Mouse (Mus musculus) frontal cortex, postnatal 14 days (tissue): ENCODE measurements around the gene Uox.

Experiments used
- DNase-seq, 2 experiments: peaks; one replicate each; pipeline ENCODE4 v3.0.0; 2022; ENCODE audit warnings: low spot score in 2 of 2

The Uox gene

DNA sequence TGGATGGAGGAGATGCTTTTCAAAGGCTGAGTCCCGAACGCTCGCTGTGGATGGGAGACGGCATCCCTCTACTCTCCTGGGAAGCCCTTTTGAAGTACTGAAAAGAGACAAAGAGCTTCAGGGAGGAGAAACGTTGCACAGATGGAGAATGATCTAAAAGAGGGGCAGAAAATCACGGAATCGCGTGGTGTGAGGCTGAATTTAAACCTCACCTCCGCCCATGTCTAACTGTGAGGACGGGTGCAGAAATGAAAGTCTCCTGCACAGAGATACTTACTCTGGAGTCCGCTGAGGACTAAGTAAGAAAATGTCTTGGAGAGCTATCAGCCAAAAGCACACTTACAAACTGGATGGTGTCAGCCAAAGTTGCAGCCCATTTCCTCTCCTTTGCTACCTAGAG is 51.7 kb downstream of the Uox start:
- no peak for DNase-seq

DNA sequence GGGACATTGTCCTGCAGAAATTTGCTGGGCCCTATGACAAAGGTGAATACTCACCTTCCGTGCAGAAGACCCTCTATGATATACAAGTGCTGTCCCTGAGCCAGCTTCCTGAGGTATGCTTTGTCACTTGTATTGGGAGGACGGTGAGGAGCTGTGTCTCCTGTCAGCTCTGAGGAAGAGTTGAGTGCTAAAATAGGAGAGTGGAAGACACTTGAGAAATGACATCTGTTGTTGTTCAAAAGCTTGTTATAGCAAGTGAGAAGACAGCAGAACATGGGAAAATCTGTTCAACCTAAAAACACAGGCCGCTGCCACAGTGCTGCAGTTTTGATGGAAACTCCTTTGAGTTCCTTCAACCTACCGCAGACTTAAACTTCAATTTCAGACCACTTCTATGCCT is 55.5 kb downstream of the Uox start:
- DNase-seq: no peak

DNA sequence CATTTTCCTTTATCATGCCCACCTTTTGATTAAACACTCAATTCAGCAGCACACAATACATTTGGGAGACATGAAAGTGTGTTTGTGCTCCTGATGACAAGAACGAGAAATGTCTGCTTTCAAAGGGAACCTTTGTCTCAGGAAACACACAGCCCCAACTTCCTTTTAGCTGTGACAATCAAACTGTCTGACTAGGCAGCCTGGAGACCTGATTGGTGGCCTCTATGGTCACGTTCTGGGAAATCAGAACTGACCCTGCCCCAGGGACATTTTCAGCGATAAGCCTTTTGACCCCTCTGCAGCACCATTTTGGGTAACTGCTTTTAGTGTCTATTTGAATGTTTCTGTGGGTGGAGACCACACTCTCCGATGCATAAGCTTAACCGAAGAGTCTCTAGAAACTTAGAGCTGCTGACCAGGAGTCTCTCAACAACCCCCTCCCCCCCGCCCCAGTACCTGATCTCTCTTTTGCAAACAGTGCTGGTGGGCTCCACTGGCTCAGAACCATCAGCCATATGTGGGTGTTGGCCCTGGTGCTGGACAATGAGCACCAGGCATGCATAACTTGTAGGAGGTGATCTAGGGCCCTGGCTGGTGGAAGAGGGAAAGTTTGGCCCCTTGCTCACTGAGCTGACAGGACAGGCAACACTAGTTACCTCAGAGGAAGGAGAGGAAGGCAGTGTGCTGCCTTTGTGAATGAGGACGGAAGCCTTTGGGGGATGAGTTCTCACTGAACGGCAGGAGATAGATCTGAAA is 58.2 kb downstream of the Uox start:
- no peak for DNase-seq

DNA sequence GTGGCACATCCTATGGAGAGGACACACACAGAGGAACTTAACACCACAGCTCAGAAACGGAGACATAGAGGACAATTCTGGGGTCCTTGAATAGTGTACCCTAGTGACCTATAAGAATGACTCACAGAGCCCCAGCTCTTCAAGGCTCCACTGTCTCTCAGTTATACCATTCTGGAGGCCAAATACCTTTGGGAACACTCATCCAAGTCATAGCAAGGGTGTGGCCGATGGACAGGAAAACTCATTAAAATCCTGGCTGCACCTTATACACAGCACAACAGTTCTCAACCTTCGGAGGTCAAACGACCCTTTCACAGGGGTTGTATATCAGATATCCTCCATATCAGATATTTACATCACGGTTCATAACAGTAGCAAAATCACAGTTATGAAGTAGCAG is 62.3 kb downstream of the Uox start:
- no peak for DNase-seq

DNA sequence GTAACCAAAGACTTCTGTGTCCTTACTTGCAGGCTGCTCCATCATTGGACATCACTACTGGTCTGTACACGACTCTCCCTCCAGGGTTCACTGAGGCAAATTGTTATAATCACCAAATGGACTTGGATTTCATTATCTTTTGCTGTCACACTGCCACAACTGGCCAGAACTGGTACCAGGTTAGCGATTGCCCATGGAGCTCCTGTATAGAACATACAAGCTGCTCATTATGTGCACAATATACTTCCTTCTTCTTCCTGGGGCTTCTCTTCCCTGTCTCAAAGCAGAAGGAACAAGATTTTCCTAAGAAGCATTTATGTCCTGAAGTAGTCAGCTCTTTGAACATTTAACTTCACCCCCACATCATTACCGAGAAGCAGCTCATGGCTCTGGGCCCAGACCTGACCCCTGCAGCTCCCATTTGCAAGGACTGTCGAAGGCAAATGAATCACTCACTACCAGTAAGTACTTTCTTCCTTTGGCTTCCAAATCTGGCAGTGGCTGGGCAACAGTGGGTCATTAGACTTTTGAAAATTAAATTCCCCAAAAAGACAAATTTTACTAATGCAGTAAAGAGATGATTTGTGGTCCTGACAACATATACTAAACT is 71.7 kb downstream of the Uox start:
- no peak for DNase-seq

DNA sequence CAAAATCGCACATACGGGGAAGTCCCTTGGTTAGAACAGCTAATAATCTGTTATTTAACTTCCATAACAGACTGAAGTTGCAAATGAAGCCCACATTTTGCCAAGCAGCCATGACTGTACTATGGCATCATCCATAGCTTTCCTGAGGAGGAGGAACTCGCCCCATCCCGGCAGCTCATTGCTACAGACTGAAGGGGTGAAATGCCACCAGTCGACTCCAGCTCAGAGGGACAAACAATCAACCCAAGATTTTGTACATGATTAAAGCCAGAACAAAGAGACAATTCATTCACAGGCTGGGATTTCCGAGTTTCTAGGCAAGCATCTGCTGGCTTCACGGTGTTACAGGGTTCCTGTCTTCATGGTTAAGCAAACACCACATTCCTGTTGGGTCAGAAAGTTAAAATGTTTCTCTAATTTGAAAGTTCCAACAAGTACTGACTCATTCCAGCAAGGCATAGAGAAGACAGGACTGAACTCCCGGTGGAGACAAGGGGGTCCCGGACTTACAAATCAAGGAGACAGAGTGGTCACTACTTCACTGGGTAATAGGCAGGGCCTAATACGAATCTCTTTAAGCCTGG is 79.2 kb downstream of the Uox start:
- DNase-seq: no peak

DNA sequence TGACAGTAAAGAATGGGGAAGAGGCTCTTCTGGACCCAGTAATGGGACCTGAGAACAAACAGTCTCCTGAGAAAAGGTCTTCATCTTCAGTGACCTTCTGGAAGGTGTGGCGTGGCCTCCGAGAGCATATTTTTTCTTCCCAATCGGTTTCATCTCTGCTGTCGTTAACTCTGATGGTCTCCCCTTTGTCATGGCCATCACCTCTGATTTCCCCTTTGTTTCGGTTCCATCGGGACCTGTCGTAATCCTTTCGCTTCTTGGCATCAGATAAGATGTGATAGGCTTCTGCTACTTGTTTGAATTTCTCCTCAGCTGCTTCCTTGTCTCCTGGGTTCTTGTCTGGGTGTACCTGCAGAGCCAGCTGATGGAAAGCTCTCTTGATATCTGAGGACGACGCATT is 80.5 kb downstream of the Uox start:
- DNase-seq: no peak

DNA sequence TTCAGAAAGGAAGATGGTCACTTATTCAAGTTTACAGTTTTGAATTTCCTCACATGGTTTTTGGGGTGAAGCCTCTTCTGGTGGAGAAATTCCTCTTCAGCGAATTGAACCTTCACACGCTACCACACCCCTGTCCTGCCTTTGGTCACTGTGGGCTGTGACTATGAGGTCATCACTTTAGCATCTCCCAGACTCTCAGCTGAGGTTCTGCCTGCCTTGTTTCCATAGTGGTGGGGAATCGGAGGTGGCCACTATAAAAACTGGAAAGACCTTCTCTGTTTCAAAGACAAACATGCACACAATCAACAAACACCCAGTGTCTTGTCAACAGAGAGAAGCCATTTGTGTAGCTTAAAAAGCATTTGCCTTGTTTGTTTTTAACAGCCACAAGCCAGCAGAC is 81.0 kb downstream of the Uox start, which contains the start of gene 4930503B20Rik:
Gene 4930503B20Rik (minus strand): TSS at position 101 of the 400 bp plus-strand sequence.
- DNase-seq: no peak

DNA sequence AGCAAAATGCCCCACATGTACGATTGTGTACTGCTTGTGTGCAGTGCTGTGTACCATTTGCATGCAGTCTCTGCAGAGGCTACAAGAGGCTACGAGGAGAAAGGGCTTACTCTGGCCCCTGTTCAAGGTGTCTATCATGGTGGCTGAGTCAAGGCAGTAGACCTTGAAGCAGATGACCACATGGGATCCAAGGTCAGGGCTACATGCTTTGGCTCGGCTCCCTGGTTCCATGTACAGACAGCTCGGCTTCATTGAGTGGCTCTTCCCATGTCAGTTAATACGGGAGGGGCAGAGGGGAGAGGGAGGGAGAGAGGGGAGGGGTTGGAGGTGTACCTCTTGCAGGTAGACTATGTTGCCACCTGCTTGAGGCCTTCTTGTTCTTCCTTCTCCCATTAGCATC is 82.2 kb downstream of the Uox start:
- DNase-seq: no peak

DNA sequence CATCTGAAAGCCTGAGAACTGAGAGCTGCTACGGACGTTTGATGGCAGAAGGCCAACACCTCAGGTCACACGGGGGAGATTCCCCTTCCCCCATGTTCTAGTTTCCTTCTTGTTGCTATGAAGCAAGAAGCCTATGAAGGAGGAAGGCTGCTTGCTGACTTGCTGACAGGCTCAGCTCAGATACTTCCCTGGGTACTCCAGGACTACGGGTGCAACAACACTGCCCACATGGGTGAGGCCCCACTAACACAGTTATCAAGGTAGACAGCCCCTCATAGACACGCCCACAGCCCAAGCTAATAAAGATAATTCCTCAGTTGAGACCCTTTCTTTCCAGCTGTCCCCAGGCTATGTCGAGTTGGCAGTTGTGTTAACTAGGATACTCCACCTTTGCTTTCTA is 83.5 kb downstream of the Uox start:
- DNase-seq: no peak

DNA sequence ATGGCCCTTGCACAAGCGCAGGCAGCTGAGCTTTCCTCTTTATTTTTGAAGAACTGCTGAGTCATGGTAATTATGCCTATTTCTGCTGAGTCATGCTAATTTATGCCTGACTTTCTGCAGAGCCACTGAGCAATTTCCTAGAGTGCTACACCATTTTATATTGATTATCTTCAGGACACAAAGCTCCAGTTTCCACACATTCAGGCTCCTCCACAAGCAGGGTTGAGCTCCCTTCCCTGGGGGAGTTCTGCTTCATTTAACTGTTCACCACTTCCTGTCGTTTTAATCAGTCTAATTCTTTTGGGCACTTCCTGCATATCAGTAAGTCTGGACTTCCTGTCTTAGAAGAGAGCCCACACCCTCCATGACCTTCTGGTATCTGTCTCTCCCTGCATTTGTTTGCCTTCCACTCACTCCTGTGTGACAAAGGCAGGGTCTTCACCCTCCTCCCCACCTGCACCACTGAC is 84.9 kb downstream of the Uox start:
- no peak for DNase-seq

DNA sequence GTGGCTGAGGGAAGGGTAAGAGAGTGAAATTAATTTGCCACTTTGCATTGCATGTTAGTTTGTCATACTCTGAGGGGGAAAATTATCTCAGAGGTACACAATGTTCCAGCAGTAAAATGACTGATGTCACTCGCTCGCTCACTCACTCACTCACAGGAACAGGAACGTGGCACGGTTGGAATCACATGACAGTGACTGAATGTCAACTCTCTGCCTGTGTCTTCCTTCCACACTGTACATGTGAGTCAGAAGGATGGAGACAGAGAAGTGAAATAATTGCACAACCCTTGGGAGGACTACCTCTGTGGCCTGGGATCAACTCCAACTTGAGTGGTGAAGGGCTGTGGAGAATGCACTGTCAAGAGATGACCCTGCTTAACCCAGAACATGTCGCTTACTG is 87.2 kb downstream of the Uox start:
- DNase-seq: no peak

DNA sequence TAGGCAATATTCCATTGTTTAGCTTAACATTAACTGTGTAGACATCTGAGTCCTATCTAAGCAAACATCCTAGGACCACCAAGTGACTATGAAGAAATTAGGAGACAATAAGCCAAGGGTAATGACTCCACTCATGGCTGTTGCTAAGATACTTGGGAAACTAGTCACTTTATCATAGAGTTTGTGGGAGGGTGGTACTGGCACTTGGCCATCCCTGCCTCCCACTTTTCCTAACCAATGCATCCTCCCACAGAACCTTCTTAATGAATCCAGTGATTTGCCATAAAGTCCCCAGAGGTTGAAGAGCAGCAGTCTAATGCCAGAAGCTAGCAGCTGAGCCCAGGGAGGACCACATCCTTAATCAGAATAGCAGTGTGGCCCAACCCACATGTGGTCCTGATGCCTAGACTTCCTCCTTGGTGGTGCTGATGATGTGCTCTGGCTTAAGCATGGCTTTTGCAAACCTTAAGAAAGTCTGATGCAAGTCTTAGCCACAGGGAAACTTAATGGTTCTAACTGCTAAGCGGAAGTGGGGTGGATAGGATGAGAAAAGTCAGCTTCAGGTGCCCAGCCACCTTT is 87.9 kb downstream of the Uox start:
- DNase-seq: no peak

DNA sequence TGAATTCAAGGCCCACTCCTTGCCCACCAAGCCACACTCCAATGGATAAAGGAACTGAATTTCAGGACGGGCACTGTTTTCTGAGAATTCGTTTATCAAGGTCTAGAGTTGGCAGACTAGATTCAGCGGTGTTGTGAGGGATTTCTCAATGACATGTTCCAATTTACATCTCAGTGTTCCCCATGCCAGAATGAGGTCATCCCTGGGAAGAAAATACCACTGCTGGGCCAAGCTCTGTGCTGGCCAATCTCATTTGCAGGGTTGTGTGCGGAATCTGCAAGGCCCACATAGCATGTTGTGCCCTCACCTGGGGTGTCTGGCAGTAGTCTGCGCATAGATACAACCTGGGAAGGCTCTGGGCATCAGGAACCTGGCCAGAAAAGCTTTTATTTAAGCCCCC is 89.1 kb downstream of the Uox start:
- DNase-seq: no peak

DNA sequence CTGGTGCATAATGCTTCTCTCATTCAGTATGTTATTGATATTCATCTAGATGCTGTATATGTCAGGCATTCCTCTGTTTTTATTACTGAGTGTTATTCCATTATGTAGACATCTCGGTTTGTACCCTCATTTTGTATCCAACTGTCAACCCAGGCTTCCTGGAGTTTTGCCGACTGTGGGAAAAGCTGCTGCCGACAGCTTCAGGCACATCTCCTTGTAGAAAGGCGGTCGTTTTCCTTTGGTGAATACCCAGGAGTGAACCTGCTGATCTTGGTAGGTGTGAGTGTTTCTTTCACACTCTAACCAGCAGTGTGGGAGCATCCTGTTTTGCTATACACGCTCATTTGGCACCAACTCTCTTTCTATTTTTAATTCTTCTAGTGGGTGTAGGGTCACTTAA is 90.8 kb downstream of the Uox start:
- DNase-seq: no peak

DNA sequence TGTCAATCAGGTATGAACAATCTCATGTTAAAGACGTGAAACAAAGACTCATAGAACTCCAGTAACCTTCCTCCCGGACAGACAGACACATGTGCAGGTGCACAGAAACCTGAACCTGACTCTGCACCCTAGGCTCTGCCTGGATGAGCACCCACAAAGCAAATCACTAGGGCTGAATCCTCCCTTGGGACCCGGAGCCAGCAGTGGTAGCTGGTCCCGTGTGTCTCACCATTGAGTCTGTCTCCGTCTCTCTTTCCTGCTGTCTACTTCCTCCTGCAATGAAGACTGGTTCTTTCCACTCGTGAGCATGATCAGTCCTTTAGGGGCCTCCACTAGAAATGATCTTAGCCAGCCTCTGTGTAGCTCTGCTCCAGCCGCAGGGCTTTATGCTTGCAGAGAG is 91.7 kb downstream of the Uox start:
- DNase-seq: no peak

DNA sequence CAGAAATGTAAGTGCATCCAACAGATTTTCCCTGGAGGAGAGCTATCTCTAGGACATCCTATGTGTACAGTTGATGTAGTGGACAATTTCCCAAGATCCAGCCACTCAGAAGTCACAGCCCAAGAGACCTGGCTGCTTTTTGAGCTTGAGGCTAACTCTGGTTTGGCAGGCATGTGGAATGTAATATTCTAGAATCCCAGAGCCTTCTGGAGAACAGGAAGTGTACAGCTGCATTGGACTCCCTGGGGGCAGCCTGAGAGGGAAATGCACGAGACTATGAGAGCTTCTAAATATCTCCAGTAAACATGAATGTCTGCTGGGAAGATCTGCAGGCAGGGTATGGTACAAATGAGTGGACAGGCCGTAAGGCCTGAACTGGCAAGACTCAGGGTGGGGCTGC is 100.9 kb downstream of the Uox start:
- no peak for DNase-seq

DNA sequence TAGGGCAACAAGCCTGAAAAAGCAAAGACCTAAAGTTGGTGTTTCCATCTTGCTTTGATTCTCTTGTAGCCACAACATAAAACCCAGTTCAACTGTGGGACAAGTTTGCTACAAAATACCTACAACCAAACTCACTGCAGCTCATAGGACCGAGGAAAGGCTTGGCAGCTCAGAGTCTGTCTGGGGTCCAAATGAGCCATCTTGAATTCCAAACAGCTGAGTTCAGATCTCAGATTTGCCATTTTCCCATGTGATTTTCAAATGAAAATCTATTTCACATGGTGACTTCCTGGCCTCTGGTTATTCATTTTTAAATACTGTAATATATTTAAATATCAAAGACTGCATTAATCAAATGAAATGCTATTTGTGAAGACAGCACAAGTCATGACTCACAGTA is 104.9 kb downstream of the Uox start:
- DNase-seq: no peak

DNA sequence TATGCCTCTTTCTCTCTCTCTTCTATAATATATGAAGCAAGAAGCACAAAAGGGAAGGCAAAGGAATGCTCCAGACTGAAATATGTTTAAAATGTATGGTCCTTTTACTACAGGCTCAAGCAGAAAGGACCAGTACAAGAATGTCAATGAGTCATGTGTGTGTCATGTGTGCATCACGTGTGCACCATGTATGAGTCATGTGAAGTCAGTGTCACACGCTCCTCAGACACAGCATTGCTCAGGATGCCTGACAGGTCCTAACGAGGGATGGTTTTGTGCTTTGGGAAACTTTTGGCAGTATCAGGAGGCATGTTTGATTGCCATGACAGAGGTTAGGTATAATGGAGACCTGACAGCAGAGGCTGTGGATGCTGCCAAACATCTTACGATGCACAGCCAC is 106.0 kb downstream of the Uox start:
- no peak for DNase-seq

DNA sequence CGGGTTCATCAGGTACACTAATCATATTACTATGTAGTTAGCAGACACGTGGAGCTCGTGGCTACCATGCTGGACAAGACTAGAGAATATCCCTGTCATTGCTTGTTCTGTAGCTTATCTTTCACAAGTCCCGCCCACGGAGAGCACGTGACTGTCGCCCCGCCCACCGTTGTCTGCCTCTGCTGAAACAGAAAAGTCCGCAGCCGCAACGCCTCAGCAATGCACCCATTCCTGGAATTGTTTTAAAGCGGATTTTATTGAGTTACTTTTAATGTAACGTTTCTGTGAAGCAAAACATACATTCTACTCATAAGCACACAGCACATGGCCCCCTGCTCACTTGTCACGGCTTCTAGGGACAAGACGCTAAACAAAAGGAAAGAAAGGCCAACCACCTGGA is 109.4 kb downstream of the Uox start:
- no peak for DNase-seq

DNA sequence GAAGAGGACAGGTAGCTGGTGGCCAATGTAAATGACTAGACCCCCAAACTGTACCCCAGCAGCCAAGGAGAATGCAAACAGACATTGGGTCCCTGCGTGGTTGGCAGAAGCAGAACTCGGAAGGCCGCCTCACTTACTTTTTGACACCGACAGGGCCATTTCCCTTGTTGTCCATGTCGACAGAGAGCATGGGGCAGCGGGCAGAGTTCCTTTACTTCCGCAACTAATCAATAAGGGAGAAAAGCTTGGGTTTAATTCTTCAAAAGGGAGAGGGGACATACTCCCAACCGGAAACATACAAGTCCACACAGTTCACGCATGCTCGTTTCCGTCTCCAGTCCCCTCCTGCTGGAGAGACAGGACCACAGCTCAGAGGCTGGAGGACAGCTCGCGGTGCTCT is 110.4 kb downstream of the Uox start:
- DNase-seq: no peak

DNA sequence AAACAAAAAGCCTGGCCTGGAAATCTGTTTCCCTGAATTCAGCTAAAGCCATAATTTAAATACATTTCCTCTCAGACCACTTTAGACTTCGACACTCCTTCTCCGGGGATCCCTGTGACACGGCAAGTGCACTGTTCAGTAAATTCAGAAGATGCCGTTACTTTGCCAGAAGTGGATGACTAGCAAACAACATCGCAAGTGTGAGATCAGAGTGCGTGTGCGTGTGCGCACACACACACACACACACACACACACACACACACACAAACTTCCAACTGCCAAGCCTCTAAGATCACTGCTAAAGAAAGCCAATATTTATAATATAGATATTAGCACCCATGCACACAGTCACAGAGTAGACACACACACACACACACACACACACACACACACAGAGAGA is 111.5 kb downstream of the Uox start:
- no peak for DNase-seq
